Mouse (Mus musculus): Measurements from ENCODE around the gene Lrrc2.

- no peak for TF ChIP-seq CTCF (IDR thresholded peaks at IDR 0.05; ENCODE audit: extremely low read depth, insufficient read depth, insufficient read length, insufficient replicate concordance)
- no peak for TF ChIP-seq POLR2A (IDR thresholded peaks at IDR 0.05; ENCODE audit: low read depth, low read length)
These were observed 14.5 kb downstream of the Lrrc2 start for GRCm38 (mm10) chr9:110965910-110966231.
